ENCODE assay signal across 8 mouse cellular contexts in the genomic region with DNA sequence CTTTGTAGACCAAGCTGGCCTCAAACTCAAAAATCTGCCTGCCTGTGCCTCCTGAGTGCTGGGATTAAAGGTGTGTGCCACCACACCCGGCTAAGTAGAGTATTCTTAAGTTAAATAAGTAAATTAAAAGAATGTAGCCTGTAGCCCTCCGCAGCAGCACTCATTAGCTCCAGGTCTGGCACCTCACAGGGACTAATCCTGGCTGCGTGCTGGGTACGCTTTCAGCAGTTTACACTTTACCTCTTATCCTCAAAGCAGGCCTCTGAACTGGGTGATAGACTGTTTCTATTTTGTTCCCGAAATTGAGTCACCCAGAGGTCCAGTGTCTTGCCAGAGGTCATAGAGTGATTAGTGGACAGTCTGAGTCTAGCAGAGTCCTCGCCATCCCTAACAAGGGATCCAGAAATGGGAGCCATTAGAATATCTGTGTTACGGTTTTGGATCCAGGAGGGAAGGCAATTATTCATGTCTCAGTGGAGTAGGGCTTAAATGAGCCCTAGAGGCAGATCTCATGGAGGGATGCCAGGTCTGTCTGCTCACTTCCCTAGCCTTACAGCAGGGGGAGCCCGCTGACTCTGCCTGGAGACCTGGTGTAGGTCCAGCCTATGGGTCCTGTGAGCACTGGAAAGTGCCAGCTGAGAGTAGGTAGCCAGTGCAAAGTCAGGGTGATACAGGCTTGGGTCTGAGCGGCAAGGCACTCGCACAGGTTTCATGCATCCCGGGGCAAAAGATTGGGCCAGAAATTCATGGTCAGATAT. TPM values are rescaled to one million over a fixed set of nuclear protein-coding genes. Genes with fewer than 3 reads are reported as not detected.
DNase-seq lines count a peak whose midpoint lies in the region; ATAC-seq and TF ChIP-seq lines count a peak whose summit lies in the region.

No protein-coding gene starts in this region.

- DNase-seq in neural tube, embryonic 10.5 days (ENCODE audit: extremely low spot score, low spot score) = peak; percentile 74
- peak; percentile 79 to 93 for DNase-seq in heart, adult 9 months (ENCODE audit: low spot score in 2 of 2)
- peak; percentile 73 for DNase-seq in limb, embryonic 14.5 days (ENCODE audit: low spot score)
- DNase-seq in splenic B cell, adult 2 months (ENCODE audit: low read depth, low spot score) = peak; percentile 88

- H3K9me3 ChIP-seq in neural tube, embryonic 15.5 days (replicated peaks) = no peaks in the 10 kb centered on the region
- no peaks in the 10 kb centered on the region for H3K9me3 ChIP-seq in embryonic facial prominence, embryonic 15.5 days (replicated peaks)
- no peaks in the 10 kb centered on the region for H3K9me3 ChIP-seq in kidney, embryonic 14.5 days (ENCODE audit: control insufficient read depth, low read length)
- H3K9me3 ChIP-seq in limb, embryonic 14.5 days (ENCODE audit: control insufficient read depth, low read length) = no peaks in the 10 kb centered on the region

- no peaks in the 10 kb centered on the region for H3K27me3 ChIP-seq in neural tube, embryonic 15.5 days (replicated peaks)
- no peaks in the 10 kb centered on the region for H3K27me3 ChIP-seq in embryonic facial prominence, embryonic 15.5 days
- no peaks in the 10 kb centered on the region for H3K27me3 ChIP-seq in kidney, embryonic 14.5 days (ENCODE audit: control insufficient read depth, insufficient read depth, low read length)
- no peaks in the 10 kb centered on the region for H3K27me3 ChIP-seq in limb, embryonic 14.5 days (ENCODE audit: control insufficient read depth, insufficient read depth, low read length)
- no peaks in the 10 kb centered on the region for H3K27me3 ChIP-seq in splenic B cell, adult 2 months (ENCODE audit: control insufficient read depth, insufficient read depth, low read length, poor library complexity, severe bottlenecking)

- no peak overlapping the region for H3K27ac ChIP-seq in neural tube, embryonic 15.5 days (replicated peaks)
- no peak overlapping the region for H3K27ac ChIP-seq in embryonic facial prominence, embryonic 15.5 days (replicated peaks)
- no peak overlapping the region for H3K27ac ChIP-seq in kidney, embryonic 14.5 days (ENCODE audit: low read depth, low read length)
- H3K27ac ChIP-seq in limb, embryonic 14.5 days (replicated peaks; ENCODE audit: low read depth, low read length) = no peak overlapping the region

- H3K36me3 ChIP-seq in neural tube, embryonic 15.5 days = peaks cover 7% of the 10 kb centered on the region
- 0 out of 2 replicates have a peak, but pooled peaks cover 8% of the 10 kb centered on the region for H3K36me3 ChIP-seq in embryonic facial prominence, embryonic 15.5 days
- H3K36me3 ChIP-seq in kidney, embryonic 14.5 days (ENCODE audit: control insufficient read depth, insufficient read depth, low read length) = peaks cover 4% of the 10 kb centered on the region; the same call in 1 of the 2 replicates
- H3K36me3 ChIP-seq in limb, embryonic 14.5 days (ENCODE audit: control insufficient read depth, insufficient read depth, low read length) = 0 out of 2 replicates have a peak, but pooled peaks cover 2% of the 10 kb centered on the region
- H3K36me3 ChIP-seq in splenic B cell, adult 2 months (ENCODE audit: control insufficient read depth, insufficient read depth, low read length, poor library complexity, severe bottlenecking) = no peaks in the 10 kb centered on the region; the same call in 1 of the 2 replicates

- no peak; the same call in 1 of the 2 replicates for ATAC-seq in neural tube, embryonic 15.5 days (ENCODE audit: low FRiP score)
- peak; percentile 49; the same call in 1 of the 2 replicates for ATAC-seq in embryonic facial prominence, embryonic 15.5 days (ENCODE audit: insufficient number of reproducible peaks, low FRiP score, low TSS enrichment, low read depth)
- ATAC-seq in kidney, embryonic 14.5 days (ENCODE audit: low FRiP score, low TSS enrichment) = peak; percentile 69; the same call in 1 of the 2 replicates
- ATAC-seq in limb, embryonic 14.5 days (ENCODE audit: low FRiP score, low read depth) = peak; percentile 41; the same call in 1 of the 2 replicates
- ATAC-seq in monocyte, adult 5-6 weeks (replicated peaks; ENCODE audit: insufficient number of reproducible peaks, low FRiP score, low TSS enrichment, poor library complexity, severe bottlenecking) = peak; percentile 97

- peaks cover 17% of the 10 kb centered on the region; the same call in 1 of the 2 replicates for H3K4me1 ChIP-seq in neural tube, embryonic 15.5 days
- peaks cover 5% of the 10 kb centered on the region for H3K4me1 ChIP-seq in embryonic facial prominence, embryonic 15.5 days
- peaks cover 4% of the 10 kb centered on the region; the same call in 1 of the 2 replicates for H3K4me1 ChIP-seq in kidney, embryonic 14.5 days (ENCODE audit: control insufficient read depth, insufficient read depth, low read length)
- no peaks in the 10 kb centered on the region for H3K4me1 ChIP-seq in limb, embryonic 14.5 days (ENCODE audit: control insufficient read depth, insufficient read depth, low read length)

- WGBS in neural tube, embryonic 15.5 days = 37% methylated on average over 11 of the region's 11 CpGs
- 29% methylated on average over 11 of the region's 11 CpGs for WGBS in embryonic facial prominence, embryonic 15.5 days
- WGBS in kidney, embryonic 14.5 days = 37% methylated on average over 11 of the region's 11 CpGs
- WGBS in limb, embryonic 14.5 days = 28% methylated on average over 11 of the region's 11 CpGs

- no peak overlapping the region for H3K4me2 ChIP-seq in neural tube, embryonic 15.5 days
- H3K4me2 ChIP-seq in embryonic facial prominence, embryonic 15.5 days (replicated peaks) = no peak overlapping the region
- H3K4me2 ChIP-seq in kidney, embryonic 14.5 days (replicated peaks; ENCODE audit: low read depth, low read length) = no peak overlapping the region
- no peak overlapping the region for H3K4me2 ChIP-seq in limb, embryonic 14.5 days (replicated peaks; ENCODE audit: low read depth, low read length, severe bottlenecking)

- H3K4me3 ChIP-seq in neural tube, embryonic 15.5 days (replicated peaks) = no peak overlapping the region
- H3K4me3 ChIP-seq in embryonic facial prominence, embryonic 15.5 days (replicated peaks) = no peak overlapping the region
- H3K4me3 ChIP-seq in kidney, embryonic 14.5 days (ENCODE audit: low read length) = no peak overlapping the region
- no peak overlapping the region for H3K4me3 ChIP-seq in limb, embryonic 14.5 days (replicated peaks; ENCODE audit: low read length)

- no peak overlapping the region for H3K9ac ChIP-seq in neural tube, embryonic 15.5 days (replicated peaks)
- no peak overlapping the region for H3K9ac ChIP-seq in embryonic facial prominence, embryonic 15.5 days
- no peak overlapping the region for H3K9ac ChIP-seq in kidney, embryonic 14.5 days (ENCODE audit: low read depth, low read length)
- no peak overlapping the region for H3K9ac ChIP-seq in limb, embryonic 14.5 days (ENCODE audit: low read depth, low read length, severe bottlenecking)

- TF ChIP-seq POLR2A in limb, embryonic 14.5 days (IDR thresholded peaks at IDR 0.05; ENCODE audit: borderline replicate concordance, extremely low read depth, insufficient read depth, insufficient read length) = no peak

RNA-seq across cellular contexts. Expression of gene Zfp335, which starts 12.7 kb away (rescaled TPM):
- polyA plus RNA-seq in neural tube, embryonic 15.5 days (2015; fragmentation: Nextera tagmentation; extraction: Ambion mirVana) = 13.3 and 13.8 TPM in 2 replicates
- 13.4 and 16.0 TPM in 2 replicates for polyA plus RNA-seq in embryonic facial prominence, embryonic 15.5 days (2015; fragmentation: Nextera tagmentation; extraction: Ambion mirVana)
- 10.7 and 13.8 TPM in 2 replicates for polyA plus RNA-seq in kidney, embryonic 14.5 days (2014; fragmentation: Nextera tagmentation; extraction: Ambion mirVana)
- 37.9 and 48.9 TPM in 2 replicates for polyA plus RNA-seq in limb, embryonic 14.5 days (2012; rRNA removed)
- polyA plus RNA-seq in limb, embryonic 14.5 days (2014; fragmentation: Nextera tagmentation; extraction: Ambion mirVana) = 13.7 and 17.7 TPM in 2 replicates
- total RNA-seq in monocyte, adult 5-6 weeks (2017) = 9.1 to 21.0 TPM (median 12.5 TPM) in 3 replicates

RNA-seq across cellular contexts. Expression of gene Mmp9, which starts 16.3 kb away (rescaled TPM):
- 23.8 and 25.6 TPM in 2 replicates for polyA plus RNA-seq in neural tube, embryonic 15.5 days (2015; fragmentation: Nextera tagmentation; extraction: Ambion mirVana)
- 41.4 and 46.1 TPM in 2 replicates for polyA plus RNA-seq in embryonic facial prominence, embryonic 15.5 days (2015; fragmentation: Nextera tagmentation; extraction: Ambion mirVana)
- polyA plus RNA-seq in kidney, embryonic 14.5 days (2014; fragmentation: Nextera tagmentation; extraction: Ambion mirVana) = 0.76 and 1.4 TPM in 2 replicates
- polyA plus RNA-seq in limb, embryonic 14.5 days (2012; rRNA removed) = 16.7 and 20.3 TPM in 2 replicates
- 13.6 and 19.1 TPM in 2 replicates for polyA plus RNA-seq in limb, embryonic 14.5 days (2014; fragmentation: Nextera tagmentation; extraction: Ambion mirVana)
- 1.7 to 19.4 TPM (median 15.0 TPM) in 3 replicates for total RNA-seq in monocyte, adult 5-6 weeks (2017)

RNA-seq across cellular contexts. Expression of gene Slc12a5, which starts 36.3 kb away (rescaled TPM):
- polyA plus RNA-seq in neural tube, embryonic 15.5 days (2015; fragmentation: Nextera tagmentation; extraction: Ambion mirVana) = 53.6 and 61.8 TPM in 2 replicates
- polyA plus RNA-seq in embryonic facial prominence, embryonic 15.5 days (2015; fragmentation: Nextera tagmentation; extraction: Ambion mirVana) = 0.72 and 0.85 TPM in 2 replicates
- 1.5 and 1.6 TPM in 2 replicates for polyA plus RNA-seq in kidney, embryonic 14.5 days (2014; fragmentation: Nextera tagmentation; extraction: Ambion mirVana)
- 6.9 and 7.0 TPM in 2 replicates for polyA plus RNA-seq in limb, embryonic 14.5 days (2012; rRNA removed)
- 0.72 and 0.88 TPM in 2 replicates for polyA plus RNA-seq in limb, embryonic 14.5 days (2014; fragmentation: Nextera tagmentation; extraction: Ambion mirVana)
- total RNA-seq in monocyte, adult 5-6 weeks (2017) = 0.11 to 1.7 TPM (median 0.29 TPM) in 3 replicates

RNA-seq across cellular contexts. Expression of gene Pcif1, which starts 45.2 kb away (rescaled TPM):
- 79.9 and 85.2 TPM in 2 replicates for polyA plus RNA-seq in neural tube, embryonic 15.5 days (2015; fragmentation: Nextera tagmentation; extraction: Ambion mirVana)
- polyA plus RNA-seq in embryonic facial prominence, embryonic 15.5 days (2015; fragmentation: Nextera tagmentation; extraction: Ambion mirVana) = 65.7 and 74.8 TPM in 2 replicates
- polyA plus RNA-seq in kidney, embryonic 14.5 days (2014; fragmentation: Nextera tagmentation; extraction: Ambion mirVana) = 68.9 and 72.9 TPM in 2 replicates
- polyA plus RNA-seq in limb, embryonic 14.5 days (2012; rRNA removed) = 40.5 and 48.6 TPM in 2 replicates
- 66.4 and 73.0 TPM in 2 replicates for polyA plus RNA-seq in limb, embryonic 14.5 days (2014; fragmentation: Nextera tagmentation; extraction: Ambion mirVana)
- 60.0 to 62.1 TPM (median 60.1 TPM) in 3 replicates for total RNA-seq in monocyte, adult 5-6 weeks (2017)
